Mouse (Mus musculus) spleen, adult 2 months (tissue): ENCODE results near the gene Arhgef17.
"Not testable (repeated sequence)": the region's sequence is repeated elsewhere in the genome, so short reads cannot be mapped to it uniquely, and the experiment has no call there.

Experiments
- CTCF ChIP-seq: fragments of 200-500 bp; IDR thresholded peaks from 2 replicates; pipeline ENCODE4 v1.5.1; 2011; ENCODE audit warnings: mild to moderate bottlenecking, inconsistent platforms; ENCODE audit not compliant: insufficient read depth, insufficient read length, insufficient replicate concordance; ENCODE audit errors: extremely low read depth
- POLR2A ChIP-seq: fragments of 200-500 bp; IDR thresholded peaks from 2 replicates; pipeline ENCODE4 v1.6.1; 2011; ENCODE audit warnings: low read depth, low read length, inconsistent platforms

DNA sequence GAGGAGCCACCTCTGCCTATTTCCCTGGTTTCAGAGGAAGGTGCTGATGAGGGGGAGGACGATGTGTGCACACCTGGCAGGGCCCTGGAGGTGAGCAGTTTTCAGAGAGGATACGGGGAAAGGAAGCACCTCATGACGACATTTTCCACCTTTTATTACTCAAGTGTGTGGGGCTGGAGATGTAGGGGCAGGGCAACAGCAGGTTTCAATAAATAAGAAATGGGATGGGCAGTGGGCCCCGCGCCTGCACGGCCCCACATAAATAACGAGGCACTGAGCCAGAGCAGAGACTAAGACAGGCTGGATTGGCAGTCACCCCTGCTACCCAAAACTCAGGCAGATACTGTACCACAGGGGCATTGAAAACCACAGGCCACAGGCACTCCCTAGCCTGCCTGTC lies 85.9 kb downstream of the Arhgef17 start:
- not testable (repeated sequence) for TF ChIP-seq CTCF, POLR2A
